Mouse (Mus musculus) ES-Bruce4 (cell line): ENCODE measurements around the gene Grwd1. TPM values are rescaled to one million over a fixed set of nuclear protein-coding genes. Genes with fewer than 3 reads are reported as not detected.

Experiments used
- H3K27ac ChIP-seq: 2 replicates; pipeline ENCODE4 v1.5.1; 2012; ENCODE audit warnings: low read length, inconsistent platforms; ENCODE audit not compliant: insufficient read depth
- H3K27me3 ChIP-seq: 2 replicates; pipeline ENCODE4 v1.6.1; 2012; ENCODE audit warnings: mild to moderate bottlenecking, low read length, inconsistent platforms; ENCODE audit not compliant: control insufficient read depth, poor library complexity, insufficient read depth, severe bottlenecking
- H3K36me3 ChIP-seq: 2 replicates; pipeline ENCODE4 v1.6.1; 2012; ENCODE audit warnings: inconsistent platforms, mild to moderate bottlenecking, low read length, moderate library complexity; ENCODE audit not compliant: control insufficient read depth, poor library complexity, insufficient read depth, severe bottlenecking
- H3K4me1 ChIP-seq: one replicate; pipeline ENCODE4 v1.8.1; 2011; ENCODE audit warnings: low read length; ENCODE audit not compliant: control insufficient read depth, insufficient read depth
- H3K4me3 ChIP-seq: 2 replicates; pipeline ENCODE4 v1.5.1; 2011; ENCODE audit warnings: low read depth, mild to moderate bottlenecking, low read length
- H3K9ac ChIP-seq: 2 replicates; pipeline ENCODE4 v1.6.1; 2012; ENCODE audit warnings: low read depth, mild to moderate bottlenecking, inconsistent platforms; ENCODE audit not compliant: poor library complexity, severe bottlenecking
- H3K9me3 ChIP-seq: replicated peaks from 2 replicates; pipeline ENCODE4 v1.6.1; 2012; ENCODE audit warnings: mild to moderate bottlenecking, low read length, inconsistent platforms; ENCODE audit not compliant: control insufficient read depth, poor library complexity, insufficient read depth, severe bottlenecking
- CTCF ChIP-seq: IDR thresholded peaks from one replicate; pipeline ENCODE4 v1.8.1; 2011; ENCODE audit warnings: low read depth, low read length
- EP300 ChIP-seq: IDR thresholded peaks from 2 replicates; pipeline ENCODE4 v1.6.1; 2011; ENCODE audit warnings: low read depth, low read length; ENCODE audit not compliant: insufficient read depth
- POLR2A ChIP-seq: IDR thresholded peaks from one replicate; pipeline ENCODE4 v1.8.1; 2011; ENCODE audit warnings: low read length; ENCODE audit not compliant: insufficient read depth
- polyA plus RNA-seq: library from polyadenylated mRNA; stranded (reverse); fragments of >200 nt; gene quantifications from 2 replicates; pipeline ENCODE4 v1.2.4, GENCODE M21; 2011; ENCODE audit warnings: low read depth; ENCODE audit not compliant: missing spikeins, insufficient read depth, insufficient read length

Grwd1 gene
- polyA plus RNA-seq, 1 experiment, result 32.3 TPM

DNA sequence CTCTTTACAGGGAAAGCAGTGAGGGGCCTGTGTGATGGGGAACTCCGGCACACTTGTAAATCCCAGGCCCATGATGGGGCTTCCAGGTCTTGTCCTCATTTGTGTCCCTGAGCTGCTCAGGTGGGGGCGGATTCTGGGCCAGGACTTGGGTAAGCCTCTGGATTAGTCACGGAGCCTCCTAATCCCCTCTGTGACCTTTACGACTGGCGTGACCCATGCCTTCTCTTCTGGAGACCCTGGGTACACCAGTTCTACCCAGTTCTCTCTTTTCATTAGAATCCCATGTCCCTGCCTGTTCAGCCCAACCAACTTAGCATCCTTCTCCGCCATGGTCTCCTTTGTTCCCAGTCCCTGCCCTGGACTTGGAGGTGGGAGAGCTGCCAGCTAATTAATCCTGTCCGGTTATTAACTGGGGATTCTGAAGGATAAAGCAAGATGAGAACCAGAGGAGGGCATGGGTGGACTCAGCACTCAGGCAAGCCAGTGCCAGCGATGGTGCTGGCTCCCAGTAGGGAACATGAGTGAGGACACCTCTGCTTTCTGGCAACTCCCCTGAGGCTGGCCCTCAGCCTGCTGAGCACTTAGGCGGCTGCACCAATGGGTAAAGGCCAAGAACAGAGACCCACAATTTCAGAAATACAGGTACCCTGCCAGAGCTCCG, 15.3 kb downstream of the Grwd1 start:
- H3K9ac ChIP-seq, result no peak overlapping the region
- no peaks in the 10 kb centered on the region for H3K9me3 ChIP-seq
- TF ChIP-seq EP300, result no peak
- no peak for TF ChIP-seq CTCF
- TF ChIP-seq POLR2A, result no peak
- H3K36me3 ChIP-seq, result peaks cover 17% of the 10 kb centered on the region
- no peak overlapping the region for H3K4me3 ChIP-seq
- H3K4me1 ChIP-seq, result no peaks in the 10 kb centered on the region
- no peak overlapping the region for H3K27ac ChIP-seq
- H3K27me3 ChIP-seq, result no peaks in the 10 kb centered on the region

- Histone ChIP-seq H3K4me3 (no peak overlapping the region), H3K27me3 (no peaks in the 10 kb centered on the region), H3K4me1 (no peaks in the 10 kb centered on the region), H3K36me3 (peaks cover 23% of the 10 kb centered on the region), H3K9me3 (no peaks in the 10 kb centered on the region), H3K9ac (no peak overlapping the region), H3K27ac (no peak overlapping the region)
- TF ChIP-seq CTCF, result no peak
- no peak for TF ChIP-seq POLR2A
- TF ChIP-seq EP300, result no peak
Measured at GRCm38 (mm10) chr7:45814841-45815240, 15.9 kb downstream of the Grwd1 start.

DNA sequence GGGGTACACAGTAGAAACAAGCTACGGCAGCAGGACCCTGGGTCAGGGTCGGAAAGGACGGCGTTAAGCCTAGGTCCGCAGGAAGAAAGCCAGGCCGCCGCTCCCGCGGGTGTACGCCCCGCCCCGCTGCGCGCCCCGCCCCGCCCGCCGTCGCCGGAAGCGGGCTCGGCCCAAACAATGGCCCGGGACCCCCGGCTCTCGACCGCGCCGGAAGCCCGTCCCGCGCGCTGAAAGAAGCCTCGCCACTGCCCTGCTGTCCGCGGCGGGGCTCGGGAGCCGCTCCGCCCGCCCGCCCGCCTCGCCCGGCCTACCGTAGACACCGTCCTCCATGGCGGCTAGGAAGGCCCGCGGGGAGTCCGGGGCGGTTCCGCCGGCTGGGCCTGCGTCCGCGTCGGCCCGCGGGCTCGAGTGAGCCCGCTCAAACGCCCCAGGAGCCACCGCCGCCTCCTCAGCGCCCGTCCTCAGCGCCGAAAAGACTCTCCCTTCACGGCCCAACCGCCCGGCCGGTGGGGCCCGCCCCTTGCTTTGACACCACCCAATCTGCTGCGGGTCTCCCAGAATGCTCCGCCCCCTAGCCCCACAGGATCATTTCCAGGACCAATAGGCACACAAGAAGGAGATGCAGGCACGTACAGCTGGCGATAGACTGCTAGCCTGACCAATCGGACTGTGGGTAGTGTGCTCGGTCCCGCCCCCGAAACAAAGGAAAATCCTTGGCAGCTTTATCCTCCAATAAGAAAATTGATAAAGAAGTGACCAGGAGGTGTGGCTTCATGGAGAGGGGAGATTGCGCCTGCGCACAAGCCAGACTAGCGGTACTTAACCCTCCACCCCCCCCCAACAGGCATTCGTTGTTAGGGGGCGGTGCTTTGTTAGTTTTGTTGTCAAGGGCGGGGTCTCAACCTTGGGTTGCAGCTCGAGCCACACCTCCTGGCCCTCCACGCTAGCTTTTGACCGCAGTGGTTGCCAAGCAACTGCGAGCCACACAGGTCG, 16.7 kb downstream of the Grwd1 start, which contains the start of gene Cyth2:
TSS of gene Cyth2 (minus strand) at position 795 of the 993 bp plus-strand sequence.
- H3K4me1 ChIP-seq, result no peaks in the 10 kb centered on the region
- peak within 1 kb of the TSS; percentile 97 for H3K4me3 ChIP-seq
- no peaks in the 10 kb centered on the region for H3K9me3 ChIP-seq
- H3K36me3 ChIP-seq, result peaks cover 29% of the 10 kb centered on the region
- H3K9ac ChIP-seq, result peak within 1 kb of the TSS; percentile 93
- TF ChIP-seq CTCF (no peak), POLR2A (peak; percentile 12)
- no peaks in the 10 kb centered on the region for H3K27me3 ChIP-seq
- peak within 1 kb of the TSS; percentile 48 for H3K27ac ChIP-seq

GRCm38 (mm10) chr7:45812921-45813320, 17.8 kb downstream of the Grwd1 start:
- H3K27me3 ChIP-seq, result no peaks in the 10 kb centered on the region
- no peaks in the 10 kb centered on the region for H3K4me1 ChIP-seq
- no peaks in the 10 kb centered on the region for H3K9me3 ChIP-seq
- TF ChIP-seq EP300, result no peak
- H3K4me3 ChIP-seq, result peak overlapping the region; percentile 97
- peak overlapping the region; percentile 93 for H3K9ac ChIP-seq
- no peak overlapping the region for H3K27ac ChIP-seq
- peaks cover 29% of the 10 kb centered on the region for H3K36me3 ChIP-seq

DNA sequence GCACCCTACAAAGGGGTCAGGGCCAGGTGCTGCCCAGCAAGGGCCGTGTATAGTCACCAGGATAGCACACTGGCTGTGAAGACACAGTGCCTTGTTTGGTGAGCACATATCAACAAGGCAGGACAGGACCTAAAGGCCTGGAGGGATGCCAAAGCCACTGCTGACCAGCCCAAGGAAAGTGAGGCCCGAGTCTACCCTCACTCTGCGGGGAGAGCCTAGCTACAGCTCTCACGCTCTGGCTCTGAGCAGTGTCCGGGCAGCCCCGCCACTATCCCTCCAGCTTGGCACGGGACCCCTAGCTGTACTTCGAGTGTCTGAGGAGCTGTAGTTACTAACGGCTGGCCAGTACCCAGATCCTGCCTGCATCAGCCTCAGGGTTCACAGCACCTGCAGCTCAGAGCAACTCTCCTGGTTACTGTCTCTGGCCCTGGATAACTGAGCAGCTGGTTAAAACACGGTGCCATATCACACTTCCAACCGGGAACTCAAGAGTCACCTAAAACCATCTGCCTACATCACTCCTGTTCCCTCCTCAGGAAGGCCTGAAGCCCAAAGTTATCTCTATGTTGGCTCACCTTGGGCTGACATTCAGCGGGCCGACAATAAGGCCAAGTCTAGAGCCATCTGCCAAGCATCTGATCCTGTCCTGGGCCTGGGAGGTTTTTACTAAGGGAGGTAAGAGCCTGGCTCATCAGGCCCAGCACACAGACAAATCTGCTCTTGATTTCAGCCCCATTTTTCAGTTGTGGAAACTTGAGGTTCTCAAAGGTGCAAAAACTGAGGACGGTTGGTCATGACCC, 21.3 kb downstream of the Grwd1 start:
- no peak for TF ChIP-seq EP300
- no peak for TF ChIP-seq POLR2A
- no peak for TF ChIP-seq CTCF
- H3K36me3 ChIP-seq, result peaks cover 37% of the 10 kb centered on the region
- H3K9ac ChIP-seq, result no peak overlapping the region
- H3K9me3 ChIP-seq, result no peaks in the 10 kb centered on the region
- no peaks in the 10 kb centered on the region for H3K4me1 ChIP-seq
- H3K4me3 ChIP-seq, result no peak overlapping the region
- H3K27ac ChIP-seq, result no peak overlapping the region
- no peaks in the 10 kb centered on the region for H3K27me3 ChIP-seq

GRCm38 (mm10) chr7:45808471-45808870, 22.3 kb downstream of the Grwd1 start:
- H3K36me3 ChIP-seq, result peaks cover 37% of the 10 kb centered on the region

More at GRCm38 (mm10) chr7:45808471-45808870, 22.3 kb downstream of the Grwd1 start:
- Histone ChIP-seq H3K4me1 (no peaks in the 10 kb centered on the region), H3K27me3 (no peaks in the 10 kb centered on the region), H3K9ac (no peak overlapping the region), H3K9me3 (no peaks in the 10 kb centered on the region), H3K27ac (no peak overlapping the region), H3K4me3 (no peak overlapping the region)
- no peak for TF ChIP-seq POLR2A
- no peak for TF ChIP-seq CTCF
- no peak for TF ChIP-seq EP300
